10 mouse cellular contexts compared by ENCODE assay signal in the genomic region with DNA sequence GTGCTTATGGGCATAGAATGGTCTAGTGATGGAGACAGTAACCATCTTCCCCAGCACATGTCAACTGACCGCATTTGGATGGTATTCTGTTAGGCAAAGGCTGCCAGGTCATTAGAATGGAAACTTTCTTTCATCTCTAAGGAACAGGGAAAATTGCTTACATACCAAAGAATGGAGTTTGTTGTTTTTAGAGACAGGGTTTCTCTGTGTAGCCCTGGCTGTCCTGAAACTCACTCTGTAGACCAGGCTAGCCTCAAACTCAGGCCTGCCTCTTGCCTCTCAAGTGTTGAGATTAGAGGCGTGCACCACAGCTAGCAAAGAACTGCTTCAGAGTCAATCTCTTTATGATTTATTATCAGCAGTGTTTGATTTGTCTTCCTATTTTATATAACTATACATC.
"Had no signal": no experiment of that assay in that cellular context is flagged by ENCODE, and none has a peak within 500 bp of the region (broad histone marks: within the 10 kb centered on the region; RNA-seq: fewer than 3 reads in every experiment).

No protein-coding gene starts in this region.

- H3K27ac ChIP-seq: kidney, embryonic 15.5 days; limb, embryonic 12.5 days; liver, embryonic 14.5 days; lung, embryonic 15.5 days; midbrain, embryonic 12.5 days; midbrain, embryonic 15.5 days; neural tube, embryonic 13.5 days; stomach, embryonic 15.5 days had no signal

- H3K27me3 ChIP-seq: kidney, embryonic 15.5 days; limb, embryonic 12.5 days; limb, embryonic 15.5 days; lung, embryonic 15.5 days; midbrain, embryonic 12.5 days; midbrain, embryonic 15.5 days; neural tube, embryonic 13.5 days; stomach, embryonic 15.5 days had no signal

- H3K4me3 ChIP-seq: neural tube, embryonic 13.5 days had no signal

- DNase-seq: lung, postnatal 14 days had no signal

- H3K36me3 ChIP-seq: kidney, embryonic 15.5 days; limb, embryonic 12.5 days; limb, embryonic 15.5 days; lung, embryonic 15.5 days; midbrain, embryonic 12.5 days; midbrain, embryonic 15.5 days; neural tube, embryonic 13.5 days; stomach, embryonic 15.5 days had no signal
